In the genomic region with DNA sequence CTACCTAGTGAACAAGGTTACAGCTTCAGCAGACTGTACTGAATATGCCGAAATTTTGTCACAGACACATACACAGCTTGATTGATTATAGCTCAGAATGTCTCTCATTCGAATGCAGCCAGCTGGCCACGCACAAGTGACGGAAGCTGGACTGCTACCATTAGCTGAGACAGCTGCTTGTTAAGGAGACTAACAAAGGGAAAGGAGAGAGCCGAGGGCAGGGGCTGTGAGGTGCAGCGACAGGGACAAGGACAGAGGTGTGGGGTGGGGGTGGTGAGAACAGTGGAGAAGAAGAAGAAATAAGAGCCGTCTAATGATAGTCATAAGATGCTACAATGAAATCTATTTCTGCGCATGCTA, we compare ENCODE assay signal across 10 mouse cellular contexts.
A peak's percentile ranks its signal among the peaks of the same experiment; 100 is the strongest.
DNase-seq lines count a peak whose midpoint lies in the region; ATAC-seq and TF ChIP-seq lines count a peak whose summit lies in the region.
"Had no signal": no experiment of that assay in that cellular context is flagged by ENCODE, and none has a peak within 500 bp of the region (broad histone marks: within the 10 kb centered on the region; RNA-seq: fewer than 3 reads in every experiment).

No protein-coding gene starts in this region.

- no peak overlapping the region for H3K9ac ChIP-seq in kidney, embryonic 14.5 days (ENCODE audit: low read depth, low read length)
- H3K9ac ChIP-seq in ES-E14 (ENCODE audit: insufficient read depth, low read depth, low read length, poor library complexity, severe bottlenecking): no peak overlapping the region; the same call in 1 of the 2 replicates
- no peak overlapping the region for H3K9ac ChIP-seq in hindbrain, embryonic 16.5 days (ENCODE audit: low read depth, low read length)

- ATAC-seq in kidney, embryonic 14.5 days (ENCODE audit: low FRiP score, low TSS enrichment): no peak
- 0 out of 2 replicates have a peak, but pooled peaks have one; percentile 34 for ATAC-seq in hindbrain, embryonic 16.5 days
- ATAC-seq in cerebellum, adult (ENCODE audit: insufficient number of reproducible peaks, low FRiP score, low TSS enrichment): no peak

- in situ Hi-C loops in ES-E14 (cut with MboI; ENCODE audit: low sequenced_read_pairs in 2 of 2, unreplicated experiment in 2 of 2): no loop called here

- DNase-seq in kidney, postnatal 4 days: peak; percentile 7 to 14
- DNase-seq in ES-E14 (ENCODE audit: low read depth, low spot score): peak; percentile 48
- DNase-seq in embryo, embryonic 10 days (ENCODE audit: low spot score): peak; percentile 48
- no peak for DNase-seq in thymus, postnatal 14 days
- DNase-seq: adrenal gland, adult 8-10 months; cerebellum, adult 11 months; spleen, adult 18-20 months had no signal

- H3K4me3 ChIP-seq in kidney, embryonic 14.5 days (ENCODE audit: low read length): no peak overlapping the region
- peak overlapping the region in 1 of 2 experiments; percentile 23; a peak in 1 of 4 replicates for H3K4me3 ChIP-seq in ES-E14 (ENCODE audit: insufficient read depth in 1 of 2, low read depth in 1 of 2, low read length in 2 of 2, poor library complexity in 1 of 2, severe bottlenecking in 1 of 2)
- no peak overlapping the region for H3K4me3 ChIP-seq in hindbrain, embryonic 16.5 days (ENCODE audit: low read length)

- no peaks in the 10 kb centered on the region for H3K36me3 ChIP-seq in kidney, embryonic 14.5 days (ENCODE audit: control insufficient read depth, insufficient read depth, low read length)
- no peaks in the 10 kb centered on the region for H3K36me3 ChIP-seq in ES-E14 (ENCODE audit: control insufficient read depth, insufficient read depth, low read length, poor library complexity, severe bottlenecking)
- no peaks in the 10 kb centered on the region for H3K36me3 ChIP-seq in hindbrain, embryonic 16.5 days (ENCODE audit: control insufficient read depth, insufficient read depth, low read length)

- H3K4me1 ChIP-seq in kidney, embryonic 14.5 days (ENCODE audit: control insufficient read depth, insufficient read depth, low read length): no peaks in the 10 kb centered on the region
- peaks cover 7% of the 10 kb centered on the region in 2 experiments; a peak in 3 of 4 replicates for H3K4me1 ChIP-seq in ES-E14 (ENCODE audit: control insufficient read depth in 2 of 2, insufficient read depth in 2 of 2, low read length in 2 of 2, poor library complexity in 1 of 2)
- peaks cover 7% of the 10 kb centered on the region; the same call in 1 of the 2 replicates for H3K4me1 ChIP-seq in hindbrain, embryonic 16.5 days (ENCODE audit: control insufficient read depth, insufficient read depth, low read depth, low read length)

- no peak overlapping the region for H3K27ac ChIP-seq in kidney, embryonic 14.5 days (ENCODE audit: low read depth, low read length)
- peak overlapping the region; percentile 36; the same call in 1 of the 2 replicates for H3K27ac ChIP-seq in ES-E14 (ENCODE audit: insufficient read depth, low read depth, low read length, poor library complexity, severe bottlenecking)
- H3K27ac ChIP-seq in hindbrain, embryonic 16.5 days (ENCODE audit: low read depth, low read length): no peak overlapping the region

- no peak overlapping the region for H3K4me2 ChIP-seq in kidney, embryonic 14.5 days (replicated peaks; ENCODE audit: low read depth, low read length)
- no peak overlapping the region for H3K4me2 ChIP-seq in hindbrain, embryonic 16.5 days (ENCODE audit: low read length)

- 47% methylated on average over 8 of the region's 8 CpGs for WGBS in kidney, embryonic 14.5 days
- WGBS in hindbrain, embryonic 16.5 days: 38% methylated on average over 8 of the region's 8 CpGs

- no peaks in the 10 kb centered on the region for H3K9me3 ChIP-seq in kidney, embryonic 14.5 days (ENCODE audit: control insufficient read depth, low read length)
- no peaks in the 10 kb centered on the region for H3K9me3 ChIP-seq in ES-E14 (ENCODE audit: control insufficient read depth, insufficient read depth, low read depth, low read length)
- H3K9me3 ChIP-seq in hindbrain, embryonic 16.5 days (ENCODE audit: control insufficient read depth, low read length): no peaks in the 10 kb centered on the region

- no peaks in the 10 kb centered on the region for H3K27me3 ChIP-seq in kidney, embryonic 14.5 days (ENCODE audit: control insufficient read depth, insufficient read depth, low read length)
- no peaks in the 10 kb centered on the region for H3K27me3 ChIP-seq in hindbrain, embryonic 16.5 days (replicated peaks; ENCODE audit: control insufficient read depth, insufficient read depth, low read length)

TF ChIP-seq in ES-E14, 5 proteins besides CTCF, POLR2A, EP300 and RAD21:
- no peak for TF ChIP-seq CHD2 (IDR thresholded peaks at IDR 0.05; ENCODE audit: low read depth, low read length)
- TF ChIP-seq ZC3H11A (IDR thresholded peaks at IDR 0.05; ENCODE audit: borderline replicate concordance, low read depth, low read length): no peak
TF ChIP-seq in ES-E14: peak in this region for 0.
